Mouse (Mus musculus): ENCODE measurements around the gene Ptbp1.

The Ptbp1 gene

DNA sequence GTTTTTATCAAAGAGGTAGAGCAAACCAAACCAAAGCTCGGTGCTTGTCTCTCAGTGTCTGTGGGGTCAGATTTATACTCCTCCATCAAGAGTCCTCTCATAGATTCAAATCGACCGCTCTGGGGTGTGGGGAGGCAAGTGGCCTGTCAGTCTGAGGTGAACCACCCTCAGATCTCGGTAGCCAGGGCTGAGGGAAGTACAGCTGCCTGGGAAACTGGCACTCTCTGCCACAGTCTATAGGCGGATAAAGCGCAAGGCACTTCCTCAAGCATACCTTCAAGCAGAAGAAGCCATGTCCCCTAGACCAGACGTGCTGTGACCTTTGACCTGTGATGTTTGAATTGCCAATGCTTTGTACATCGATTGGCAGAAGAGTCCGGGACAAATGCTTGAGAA lies 21.4 kb upstream of the Ptbp1 start:
- DNase-seq (ENCODE audit: low spot score in 2 of 2) = no peak

DNA sequence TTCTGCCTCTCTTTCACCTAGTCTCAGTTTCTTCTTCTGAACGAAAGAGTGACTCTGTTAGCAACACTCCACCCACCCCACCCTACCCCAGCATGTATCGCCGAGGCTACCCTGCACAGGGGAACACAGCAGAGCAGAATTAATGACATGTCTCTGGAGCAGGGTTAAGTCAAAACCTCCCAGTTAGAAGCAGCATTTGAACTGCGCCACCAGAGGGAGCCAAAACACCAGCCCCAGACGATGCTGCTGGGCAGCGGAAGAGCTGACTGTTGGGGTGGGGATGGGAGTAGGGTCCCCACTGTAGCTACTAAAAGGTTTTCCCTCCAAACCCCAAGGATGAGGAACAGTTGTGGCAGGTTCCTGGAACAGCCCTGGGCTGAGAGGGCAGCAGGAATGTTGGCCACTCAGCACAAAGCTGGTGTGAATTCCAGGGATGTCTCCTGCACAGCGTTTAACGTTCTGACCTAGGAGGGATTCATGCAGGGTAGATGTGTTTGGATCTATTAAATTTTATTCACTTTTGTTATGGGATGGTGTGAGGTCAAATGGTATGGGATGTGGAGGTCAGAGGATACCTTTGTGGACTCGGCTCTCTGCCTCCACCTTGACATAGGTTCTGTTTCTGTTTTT lies 19.3 kb upstream of the Ptbp1 start:
- DNase-seq (ENCODE audit: low spot score in 2 of 2) = peak in 1 of 2 experiments; percentile 63

DNA sequence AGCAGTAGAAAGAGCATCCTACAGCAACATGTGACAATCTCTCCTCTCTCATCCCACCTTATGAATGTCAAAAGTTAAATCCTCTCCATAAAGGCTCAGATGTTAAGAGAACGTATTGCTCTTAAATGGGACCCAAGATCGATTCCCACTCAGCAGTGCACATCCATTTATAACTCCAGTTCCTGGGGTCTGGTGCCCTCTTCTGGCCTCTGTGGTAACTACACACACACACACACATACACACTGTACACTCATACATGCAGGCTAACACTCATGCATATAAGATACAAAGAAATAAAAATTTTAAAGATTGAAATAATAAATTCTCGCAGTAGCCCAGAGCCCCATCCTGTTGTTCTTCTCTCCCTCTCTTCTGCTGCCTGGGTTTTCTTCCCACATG lies 17.3 kb upstream of the Ptbp1 start:
- DNase-seq (ENCODE audit: low spot score in 2 of 2) = no peak

DNA sequence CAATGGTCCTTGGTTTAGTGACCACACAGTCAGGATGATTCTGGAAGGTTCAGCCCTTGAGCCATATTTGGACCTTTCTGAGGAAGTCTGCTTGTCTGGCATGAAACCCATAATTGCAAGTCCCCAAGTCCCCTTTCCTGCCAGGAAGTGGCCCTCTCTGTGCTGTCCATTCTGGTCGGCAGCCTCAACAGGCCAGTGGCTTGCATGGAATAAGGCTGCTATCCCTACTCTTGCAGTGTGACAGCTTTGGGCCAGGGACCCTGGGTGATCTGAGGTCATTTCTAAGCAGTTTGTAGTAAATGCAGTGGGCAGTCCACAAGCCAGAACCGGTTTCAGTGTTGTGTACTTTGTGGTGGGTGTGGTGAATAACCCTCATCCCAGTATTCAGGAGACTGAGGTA lies 16.1 kb upstream of the Ptbp1 start:
- no peak for DNase-seq (ENCODE audit: low spot score in 2 of 2)

DNA sequence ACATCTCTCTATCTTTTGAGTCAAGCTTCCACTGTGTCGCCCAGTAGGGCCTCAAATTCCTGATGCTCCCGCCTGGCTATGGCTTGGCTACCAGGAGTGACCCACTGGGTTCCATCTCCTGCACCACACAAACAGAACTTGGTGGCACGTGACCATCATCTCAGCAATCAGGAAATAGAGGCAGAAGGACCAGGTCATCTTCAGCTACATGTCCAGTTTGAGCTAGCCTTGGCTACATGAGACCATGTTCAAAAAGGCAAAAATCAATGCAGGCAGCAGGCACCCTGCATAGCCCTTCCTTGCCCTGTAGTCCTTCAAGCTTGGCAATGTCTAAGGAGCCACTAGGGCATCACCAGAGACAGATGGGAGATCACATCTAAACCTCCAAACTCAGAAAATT lies 14.1 kb upstream of the Ptbp1 start:
- no peak for DNase-seq (ENCODE audit: low spot score in 2 of 2)

DNA sequence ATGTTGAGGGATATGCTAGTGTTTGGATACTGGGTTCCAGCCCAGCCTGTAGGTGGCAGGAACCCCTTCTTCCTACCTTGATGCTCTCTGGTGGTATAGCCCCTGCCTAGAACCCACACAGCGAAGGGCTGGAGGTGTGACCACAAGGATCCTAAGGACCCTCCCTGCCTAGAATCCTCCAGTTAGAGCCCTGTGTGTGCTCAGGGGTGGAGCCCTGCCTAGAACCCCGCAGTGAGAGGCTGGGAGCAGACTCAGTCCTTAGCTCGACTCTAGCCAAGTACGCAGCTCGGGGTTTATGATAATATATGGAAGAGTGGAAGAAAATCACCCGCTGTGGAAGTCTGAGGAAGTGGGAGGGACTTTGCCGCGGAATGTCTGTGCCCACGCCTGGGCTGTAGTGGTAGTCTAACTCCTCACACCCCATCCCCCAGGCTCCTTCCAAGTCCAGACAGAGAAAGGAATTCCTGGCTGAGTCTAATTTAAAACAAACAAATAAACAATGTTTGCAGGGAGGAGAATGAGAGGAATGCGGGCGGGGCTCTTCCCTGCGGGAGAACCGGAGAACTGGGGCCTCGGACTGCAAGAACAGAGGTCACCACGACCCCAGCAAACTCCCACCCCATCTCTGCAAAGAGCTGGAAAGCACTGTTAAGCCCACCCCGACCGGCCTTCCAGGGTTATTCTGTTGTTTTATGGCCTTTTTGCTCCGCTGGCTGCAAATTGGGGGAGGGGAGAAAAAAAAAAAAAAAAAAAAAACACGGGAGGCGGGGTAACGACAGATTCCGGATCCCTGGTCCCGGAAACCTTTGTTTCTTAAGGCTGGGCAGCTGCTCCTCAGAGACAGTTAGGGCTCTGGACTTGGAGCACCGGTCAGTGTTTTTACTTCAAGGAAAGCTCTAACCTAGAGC lies 13.3 kb upstream of the Ptbp1 start:
- DNase-seq (ENCODE audit: low spot score in 2 of 2) = peak in 1 of 2 experiments; percentile 50

DNA sequence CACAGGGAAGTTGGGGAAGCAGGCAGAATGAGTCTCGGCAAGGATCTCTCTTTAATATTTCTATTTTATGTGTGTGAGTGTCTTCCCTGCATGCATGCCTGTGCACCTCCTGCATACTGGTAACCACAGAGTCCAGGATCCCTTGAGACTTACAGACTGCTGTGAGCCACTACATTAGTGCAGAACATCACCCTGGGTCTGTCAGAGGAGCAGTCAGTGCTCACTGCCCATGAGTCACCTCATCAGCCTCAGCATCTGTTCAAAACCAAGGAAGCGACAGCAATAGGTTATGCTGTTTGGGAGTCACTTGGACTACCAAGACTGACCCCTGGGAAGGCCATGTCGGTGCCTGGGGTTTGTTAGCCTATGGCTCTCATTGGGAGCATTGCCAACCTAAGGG lies 11.9 kb upstream of the Ptbp1 start:
- no peak for DNase-seq (ENCODE audit: low spot score in 2 of 2)

DNA sequence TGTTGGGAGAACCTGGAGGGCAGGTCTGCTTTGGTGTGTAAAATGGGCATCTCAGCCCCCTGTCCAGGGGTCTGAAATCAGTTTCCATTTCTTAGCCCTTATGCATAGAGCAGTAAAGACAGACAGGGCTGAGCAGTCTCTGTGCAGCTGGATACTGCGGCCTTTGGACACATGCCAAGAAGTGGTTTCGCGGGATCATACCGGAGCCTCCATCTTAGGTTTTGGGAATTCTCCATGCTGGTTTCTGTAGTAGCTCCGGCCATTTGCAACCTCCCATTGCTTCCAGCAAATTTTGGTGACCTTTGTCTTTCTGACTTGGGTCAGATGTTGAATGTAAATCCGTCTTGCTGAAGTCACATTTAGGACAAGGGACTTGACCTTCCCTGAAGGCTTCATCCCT lies 10.8 kb upstream of the Ptbp1 start:
- DNase-seq (ENCODE audit: low spot score in 2 of 2) = no peak

DNA sequence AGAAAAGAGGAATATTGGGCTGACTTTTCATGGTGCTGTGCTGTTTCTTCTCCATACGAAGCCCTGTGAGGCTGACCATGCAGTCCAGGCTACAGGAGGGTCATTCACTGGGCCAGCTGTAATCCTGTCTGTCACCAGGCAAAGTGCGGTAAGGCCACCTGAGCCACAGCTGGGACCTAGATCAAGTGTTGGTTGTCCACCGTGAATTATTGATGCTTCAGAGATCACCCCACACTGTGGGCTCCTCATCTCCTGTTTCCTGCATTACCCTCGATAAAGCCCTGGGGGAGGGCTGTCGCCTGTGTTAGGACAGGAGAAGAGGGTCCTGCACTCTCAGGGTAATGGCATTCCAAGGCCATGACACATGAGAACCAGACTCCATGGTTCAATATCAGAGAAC lies 7.7 kb upstream of the Ptbp1 start:
- DNase-seq (ENCODE audit: low spot score in 2 of 2) = no peak

DNA sequence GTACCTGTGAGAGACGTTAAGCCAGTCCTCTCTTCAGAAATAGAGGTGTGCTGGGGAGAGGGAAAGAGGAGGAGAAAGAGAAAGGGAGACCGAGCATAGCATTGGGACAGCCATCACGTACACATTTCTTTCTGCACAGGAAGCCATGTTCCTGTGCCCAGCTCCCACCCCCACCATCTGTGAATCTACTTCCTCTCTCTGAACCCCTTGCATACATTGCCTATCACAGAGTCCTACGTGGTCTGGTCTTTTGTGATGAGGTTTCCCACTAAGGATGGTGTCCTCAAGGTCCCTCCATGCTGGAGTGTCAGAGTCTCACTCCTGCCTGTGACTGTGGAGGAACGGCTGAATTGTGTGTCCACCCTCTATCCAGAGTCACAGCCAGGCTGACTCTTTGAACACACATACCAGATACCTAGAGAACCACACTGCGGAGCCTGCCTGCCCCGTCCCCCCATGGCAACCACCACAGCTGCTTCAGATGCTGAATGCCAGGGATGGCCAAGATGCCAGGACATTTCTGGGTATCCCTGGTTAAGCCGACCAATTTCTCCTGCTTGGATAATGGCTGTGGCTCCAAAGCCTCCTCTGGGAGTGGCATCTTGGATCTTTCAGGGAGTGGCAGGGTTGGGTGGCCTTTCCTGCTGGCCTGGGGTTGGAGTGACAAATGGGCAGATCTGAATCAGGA lies 4.1 kb upstream of the Ptbp1 start:
- DNase-seq (ENCODE audit: low spot score in 2 of 2) = no peak

DNA sequence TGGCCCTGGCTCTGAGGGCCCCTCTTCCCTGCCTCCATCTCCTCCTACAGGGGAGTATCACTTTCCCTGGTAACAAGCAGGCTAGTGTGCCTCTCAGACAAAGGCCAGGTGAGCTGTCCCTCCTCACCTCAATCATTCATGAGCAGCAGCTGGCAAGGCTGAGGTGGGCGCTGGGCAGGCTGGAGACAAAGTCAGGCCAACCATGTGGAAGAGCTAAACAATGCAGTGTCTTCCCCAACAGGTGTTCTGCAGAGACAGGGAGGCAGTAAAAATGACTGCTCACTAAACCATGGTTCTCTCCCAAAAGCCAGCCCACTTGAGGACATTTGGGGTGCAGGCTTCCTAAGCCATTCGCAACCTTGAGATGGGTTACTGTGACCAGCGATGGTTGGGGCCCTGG lies 2.6 kb upstream of the Ptbp1 start:
- DNase-seq (ENCODE audit: low spot score in 2 of 2) = no peak

DNA sequence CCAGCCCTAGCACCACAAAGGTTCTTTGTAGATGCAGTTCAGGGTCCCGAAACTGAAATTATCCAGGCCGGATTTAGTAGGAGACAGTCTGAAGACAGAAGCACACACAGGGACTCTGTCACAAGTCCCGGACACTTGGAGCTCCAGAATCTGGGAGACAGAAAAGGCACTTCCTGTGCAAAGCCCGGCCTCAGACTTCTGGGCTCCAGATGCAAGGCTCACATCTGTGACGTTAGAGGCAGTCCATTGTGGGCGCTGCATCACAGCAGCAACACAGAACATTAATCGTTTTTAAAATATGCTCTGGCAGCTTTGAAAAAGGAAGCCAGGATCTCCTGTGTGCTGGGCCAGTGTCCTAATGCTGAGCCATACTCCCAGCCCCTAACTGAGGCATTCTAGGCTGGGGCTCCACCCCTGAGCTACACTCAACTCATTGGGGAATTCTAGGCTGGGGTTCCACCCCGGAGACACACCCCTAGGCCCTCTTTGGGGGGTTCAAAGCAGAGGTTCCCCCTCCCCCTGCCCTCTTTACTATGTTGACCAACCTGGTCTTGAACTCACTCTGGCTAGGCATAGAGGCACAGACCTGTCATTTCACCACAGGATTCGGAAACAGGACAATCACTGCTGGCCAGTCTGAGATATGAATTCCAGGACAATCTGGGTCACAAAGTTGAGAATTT lies 2.0 kb upstream of the Ptbp1 start:
- no peak for DNase-seq (ENCODE audit: low spot score in 2 of 2)

DNA sequence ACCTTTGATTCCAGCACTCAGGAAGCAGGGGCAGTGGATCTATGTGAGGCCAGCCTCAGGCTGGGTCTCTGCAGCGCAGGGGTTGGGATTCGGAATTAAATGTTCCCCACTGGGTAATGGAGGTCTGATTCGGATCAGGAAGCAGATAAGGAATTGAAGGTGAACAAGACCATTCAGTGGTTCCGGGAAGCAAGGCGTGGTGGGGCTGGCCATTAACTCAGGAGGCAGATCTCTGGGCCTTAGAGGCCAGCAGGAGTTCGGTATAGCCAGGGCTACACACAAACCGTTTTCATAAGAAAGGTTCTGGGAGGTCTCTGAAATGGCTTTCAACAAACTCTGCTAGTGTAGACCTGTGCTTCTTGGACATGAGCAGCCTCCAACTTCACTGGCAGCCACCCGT lies 1.4 kb upstream of the Ptbp1 start:
- DNase-seq (ENCODE audit: low spot score in 2 of 2) = no peak

DNA sequence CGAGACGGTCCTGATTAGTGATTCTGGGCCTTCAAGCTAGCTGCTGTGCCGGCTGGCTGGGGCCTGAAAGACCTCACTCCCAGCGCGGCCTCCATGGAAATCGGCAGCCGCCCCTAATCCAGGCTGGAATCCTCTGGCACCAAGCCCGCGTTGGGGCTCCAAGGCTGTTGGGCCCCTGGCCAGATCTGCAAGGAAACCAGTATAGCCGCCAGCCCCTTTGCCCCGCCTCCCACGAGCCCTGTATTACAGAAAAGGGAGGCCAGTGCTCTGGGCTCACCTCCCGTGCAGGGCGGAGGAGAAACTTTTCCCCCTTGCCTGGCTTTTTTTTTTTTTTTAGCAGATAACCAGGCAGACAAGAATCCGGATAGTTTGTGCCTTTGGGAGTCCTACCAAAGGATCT lies 835 bp upstream of the Ptbp1 start:
- peak; percentile 92 to 94 for DNase-seq (ENCODE audit: low spot score in 2 of 2)

DNA sequence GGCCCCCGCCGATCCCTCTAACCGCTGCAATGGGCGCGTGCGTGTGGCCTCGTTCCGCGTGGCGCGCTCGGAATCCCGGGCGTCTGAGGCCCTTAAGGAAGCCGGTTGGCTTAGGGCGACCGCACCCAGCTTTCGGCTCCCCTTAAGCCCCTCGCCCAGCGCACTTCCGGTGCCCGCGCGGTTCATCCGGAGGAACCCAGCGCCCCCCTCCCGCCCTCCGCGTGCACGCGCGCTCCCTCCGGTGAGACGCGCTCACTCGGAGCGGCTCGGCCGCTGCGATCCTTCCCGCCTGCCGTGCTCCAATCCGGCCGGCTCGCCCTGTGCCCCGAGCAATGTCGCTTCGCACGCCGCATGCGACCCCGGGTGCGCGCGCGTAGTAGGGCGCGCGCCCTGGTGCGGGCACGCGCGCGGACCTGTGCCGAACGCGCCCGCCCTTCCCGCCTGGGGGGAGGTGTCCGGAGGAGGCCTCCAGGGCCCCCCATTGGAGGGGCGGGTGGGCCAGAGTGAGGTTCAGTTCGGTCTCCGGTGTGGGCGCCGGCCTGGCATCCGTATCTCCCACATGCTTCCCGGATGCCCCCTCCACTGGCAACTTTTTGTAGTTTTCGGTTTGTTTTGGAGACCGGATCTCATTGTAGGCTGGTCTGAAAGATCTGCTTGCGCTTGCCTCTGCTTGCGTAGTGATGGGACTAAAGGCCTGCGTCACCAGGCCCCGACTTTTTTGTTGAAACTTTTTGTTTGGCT lies 744 bp downstream of the Ptbp1 start:
- peak in 1 of 2 experiments; percentile 56 for DNase-seq (ENCODE audit: low spot score in 2 of 2)

DNA sequence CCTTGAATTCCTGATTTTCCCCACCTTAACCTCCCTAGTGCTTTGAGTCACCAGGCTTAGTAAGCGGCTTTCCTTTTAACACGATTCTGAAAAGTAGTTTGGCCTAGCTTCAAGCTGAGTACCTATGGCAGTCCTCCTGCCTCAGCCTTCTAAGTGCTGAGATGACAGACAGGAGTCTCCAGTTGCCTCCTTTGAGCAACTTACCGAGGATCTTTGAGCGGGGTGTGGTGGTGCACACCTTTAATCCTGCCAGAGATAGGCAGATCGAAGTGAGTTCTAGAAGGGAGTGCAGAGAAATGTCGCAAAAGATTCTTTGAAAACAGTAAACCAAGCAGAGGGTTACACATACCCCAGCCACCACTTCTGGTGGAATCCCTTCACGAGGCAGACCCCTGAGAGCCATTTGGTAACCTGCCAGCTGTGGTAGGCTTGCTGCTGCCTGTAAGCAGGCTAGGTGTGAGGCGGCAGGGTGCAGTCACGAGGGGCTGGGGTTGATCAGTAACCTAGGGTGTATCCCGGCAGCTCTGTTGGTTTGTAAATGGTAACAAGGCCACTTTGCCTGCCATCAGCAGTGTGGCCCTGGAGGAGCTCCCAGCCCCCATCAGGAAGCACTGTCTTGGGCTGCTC lies 1.4 kb downstream of the Ptbp1 start:
- no peak for DNase-seq (ENCODE audit: low spot score in 2 of 2)

DNA sequence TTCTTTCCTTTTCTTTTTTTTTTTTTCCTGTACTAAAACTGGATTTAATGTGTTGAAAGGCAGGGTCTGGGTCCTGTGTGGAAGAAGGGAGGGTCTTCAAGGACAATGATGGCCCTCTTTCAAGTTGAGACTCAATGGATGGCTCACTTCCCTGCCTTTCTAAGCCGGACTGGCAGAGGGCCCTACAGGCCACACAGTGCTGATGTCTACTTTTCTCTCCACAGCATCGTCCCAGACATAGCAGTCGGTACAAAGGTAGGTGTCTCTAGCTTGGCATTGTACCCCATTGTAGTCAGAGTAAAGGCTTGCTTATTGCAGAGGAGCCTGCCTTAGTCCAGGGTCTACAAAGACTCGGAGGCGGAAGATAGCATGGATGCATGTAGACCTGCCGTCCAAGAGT lies 2.1 kb downstream of the Ptbp1 start:
- DNase-seq (ENCODE audit: low spot score in 2 of 2) = no peak

DNA sequence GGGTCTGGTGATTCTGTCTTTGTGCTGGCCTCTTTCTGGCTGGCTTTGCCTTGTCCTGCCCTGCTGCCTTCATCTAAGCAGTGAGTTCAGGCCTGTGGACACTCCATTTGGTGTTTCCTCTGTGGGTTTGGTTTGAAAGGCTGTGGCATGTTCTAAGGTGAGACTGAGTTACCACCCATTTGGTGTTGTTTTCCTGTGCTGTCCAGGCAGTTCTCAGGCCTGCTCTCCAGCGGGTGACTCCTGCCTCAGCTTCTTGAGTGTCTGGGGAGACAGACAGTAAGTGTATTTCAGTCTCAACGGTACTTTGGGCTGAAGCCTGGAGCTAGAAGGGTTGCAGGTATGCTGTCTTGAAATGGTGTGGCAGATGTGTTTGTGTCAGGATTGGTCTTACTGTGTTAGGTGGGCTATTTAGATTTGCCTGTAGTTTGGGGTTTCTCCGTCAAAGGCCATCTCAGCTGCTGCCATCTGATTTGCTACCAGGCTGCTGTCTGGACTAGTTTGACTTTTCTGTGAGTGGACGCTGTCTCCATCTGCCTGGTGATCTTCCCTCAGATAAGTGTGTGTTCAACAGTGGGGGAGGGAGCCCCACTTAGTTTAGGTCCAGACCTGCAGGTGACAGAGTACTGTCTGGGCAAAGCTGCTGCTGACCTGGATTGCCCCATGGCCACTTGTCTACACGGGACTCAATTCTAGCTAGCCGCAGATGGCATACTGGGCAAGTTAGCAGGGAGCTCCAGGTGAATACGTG lies 2.7 kb downstream of the Ptbp1 start:
- peak in 1 of 2 experiments; percentile 51 for DNase-seq (ENCODE audit: low spot score in 2 of 2)

DNA sequence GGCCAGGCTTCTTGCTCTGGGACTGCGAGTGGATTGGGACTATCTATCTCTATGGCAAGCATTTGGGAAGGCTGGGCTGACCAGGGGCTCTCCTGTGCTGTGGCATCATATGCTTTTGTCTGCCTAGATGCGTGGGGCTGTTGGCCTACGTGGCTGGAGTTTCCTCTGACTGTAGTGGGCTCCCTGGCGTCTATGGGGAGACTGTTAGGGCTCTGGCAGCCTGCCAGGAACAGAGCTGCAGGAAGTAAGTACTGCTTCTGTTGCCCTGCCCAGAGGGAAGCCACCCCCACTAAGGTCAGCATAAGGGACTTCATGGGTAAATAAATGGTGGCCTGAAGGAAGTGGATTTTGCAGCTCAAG lies 3.2 kb downstream of the Ptbp1 start:
- DNase-seq (ENCODE audit: low spot score in 2 of 2) = no peak

DNA sequence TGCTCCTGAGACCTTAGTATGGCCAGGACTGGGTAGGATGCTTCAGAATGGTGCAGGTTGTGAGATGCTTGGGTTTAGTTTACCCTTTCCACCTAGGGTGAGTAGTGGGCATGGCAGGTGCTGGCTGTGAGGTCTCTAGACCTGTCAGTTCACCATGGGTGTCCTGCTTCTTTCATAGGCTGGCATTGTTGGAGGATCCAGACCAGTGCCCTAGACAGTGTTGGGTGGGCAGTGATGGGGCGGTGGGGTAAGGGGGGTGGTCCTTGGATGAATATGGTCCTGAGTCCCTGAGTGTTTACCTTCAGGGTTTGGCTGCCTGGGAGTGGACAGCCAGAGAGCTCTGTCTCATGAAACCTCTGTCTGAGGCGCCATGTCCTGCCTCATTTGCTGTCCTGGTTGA lies 3.7 kb downstream of the Ptbp1 start:
- DNase-seq (ENCODE audit: low spot score in 2 of 2) = no peak
